Mouse (Mus musculus): ENCODE measurements at regions not wholly inside any gene's neighbourhood (a gene's known extent, or its start where the extent isn't known, plus 50 kb on each side); places are given as distances from the start of the nearest gene placed in this dataset.

DNA sequence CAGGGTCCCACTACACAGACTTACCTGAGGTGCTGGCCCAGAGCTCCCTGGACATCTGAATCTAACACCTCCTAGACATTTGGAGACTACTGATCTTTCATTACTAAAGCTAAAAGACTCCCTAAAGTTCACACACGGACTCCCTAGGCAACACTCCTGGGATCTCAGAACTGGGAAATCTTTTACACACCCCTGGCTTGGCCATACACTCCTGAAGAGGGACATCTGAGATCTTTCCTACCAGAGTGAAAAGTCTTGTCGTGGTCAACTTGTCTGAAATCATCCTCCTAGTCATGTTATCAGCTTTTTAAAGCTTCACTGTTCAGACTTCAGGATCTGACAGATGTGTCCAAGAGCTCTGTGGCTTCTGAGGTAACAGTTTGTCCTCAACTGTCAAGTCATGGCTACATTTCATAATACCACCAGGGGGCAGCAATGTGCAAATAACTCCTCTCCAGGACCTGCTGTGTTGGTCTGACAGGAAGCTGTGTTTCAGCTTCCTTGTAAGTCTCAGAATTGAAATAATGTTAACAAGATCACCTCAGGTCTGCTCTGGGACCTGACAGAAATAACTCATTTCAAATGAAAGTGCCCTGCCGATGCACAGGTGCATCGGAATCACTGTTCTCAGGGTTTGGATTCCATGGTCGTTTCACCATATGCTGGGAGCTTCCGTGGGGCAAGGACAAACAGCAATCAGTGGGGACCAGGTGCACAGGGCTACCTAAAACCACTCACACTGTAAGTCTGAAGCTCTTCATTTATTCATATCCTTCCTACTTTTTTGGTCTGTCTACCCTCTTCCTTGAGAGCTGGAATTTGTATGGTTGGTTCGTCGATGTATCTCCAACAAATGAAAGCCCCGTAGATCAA is 92.3 kb upstream of the C1qtnf7 start:
- peak; percentile 15 for DNase-seq (ENCODE audit: extremely low read depth, insufficient read length, low spot score)

- DNase-seq (ENCODE audit: extremely low read depth, insufficient read length, low spot score), result no peak
Measured at GRCm38 (mm10) chr5:43424551-43425257, 90.6 kb upstream of the C1qtnf7 start.

GRCm38 (mm10) chr5:43433337-43433736 is 82.0 kb upstream of the C1qtnf7 start:
- DNase-seq (ENCODE audit: extremely low read depth, insufficient read length, low spot score), result peak; percentile 10

GRCm38 (mm10) chr5:43439191-43439590 is 76.1 kb upstream of the C1qtnf7 start:
- DNase-seq (ENCODE audit: extremely low read depth, insufficient read length, low spot score), result no peak

DNA sequence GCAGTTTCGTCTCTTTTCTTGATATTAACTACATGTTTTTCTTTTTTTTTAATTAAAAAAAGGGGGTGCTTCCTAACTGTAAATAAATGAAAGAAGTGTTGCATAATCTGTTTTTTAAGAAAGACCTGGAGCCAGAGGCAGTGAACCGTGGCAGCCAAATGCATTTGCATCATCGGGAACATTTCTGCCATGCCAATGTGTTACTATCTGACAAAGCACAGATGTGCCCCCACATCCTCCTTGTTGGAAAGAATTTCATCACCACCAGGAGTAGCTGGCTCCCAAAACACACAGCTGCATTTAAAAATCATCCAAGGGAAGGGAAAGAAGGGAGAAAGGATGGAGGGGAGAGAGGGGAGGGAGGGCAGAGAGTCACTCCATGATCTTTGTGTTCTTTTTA is 74.0 kb upstream of the C1qtnf7 start:
- no peak for DNase-seq (ENCODE audit: extremely low read depth, insufficient read length, low spot score)

DNA sequence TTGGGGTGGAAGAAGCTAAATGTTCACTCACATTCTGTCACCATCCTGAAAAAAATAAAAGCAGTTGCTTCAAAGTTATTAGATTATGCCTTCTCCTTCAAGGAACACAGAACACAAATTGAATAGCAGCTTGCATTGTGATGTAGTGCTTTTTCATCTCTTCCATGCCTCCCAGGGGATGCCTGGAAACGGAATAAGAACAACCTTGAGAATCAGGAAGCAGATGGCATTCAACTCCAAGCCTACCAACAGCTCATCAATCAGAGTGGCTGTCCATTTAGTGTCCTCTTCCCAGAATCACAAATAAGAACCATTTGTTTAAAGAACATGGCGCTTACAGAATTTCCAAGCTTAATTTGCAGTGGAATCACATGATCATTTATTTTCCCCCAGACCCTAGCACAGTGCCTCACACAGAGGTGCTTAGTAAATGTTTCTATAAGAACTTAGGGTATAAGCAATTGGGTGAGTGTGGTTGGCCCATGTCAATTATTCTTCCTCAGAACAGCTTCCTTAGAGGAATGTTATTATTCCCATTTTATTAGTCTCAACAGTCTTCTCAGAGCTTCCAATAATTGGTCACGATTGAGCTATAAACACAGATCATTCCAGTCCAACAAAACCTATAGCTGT is 70.6 kb upstream of the C1qtnf7 start:
- no peak for DNase-seq (ENCODE audit: extremely low read depth, insufficient read length, low spot score)

- no peak for DNase-seq (ENCODE audit: extremely low read depth, insufficient read length, low spot score)
Measured at GRCm38 (mm10) chr5:43445620-43446019, 69.7 kb upstream of the C1qtnf7 start.

DNA sequence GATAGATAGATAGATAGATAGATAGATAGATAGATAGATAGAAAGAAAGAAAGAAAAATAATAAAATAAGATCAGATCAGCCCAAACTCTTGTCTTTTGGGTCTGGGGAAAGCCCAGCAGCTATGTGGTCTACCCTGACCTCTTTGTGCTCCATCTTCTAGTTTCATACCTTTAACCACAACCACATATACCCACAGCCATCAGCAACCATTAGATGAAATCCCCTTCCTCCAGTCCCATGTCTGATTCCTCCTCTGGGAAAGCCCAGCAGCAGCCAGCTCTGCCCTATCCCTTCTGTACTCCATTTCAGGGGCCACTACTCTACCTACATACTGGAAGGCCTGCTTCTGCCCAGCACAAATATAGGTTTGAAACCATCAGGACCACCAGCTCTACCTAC is 69.0 kb upstream of the C1qtnf7 start:
- DNase-seq (ENCODE audit: extremely low read depth, insufficient read length, low spot score), result no peak

DNA sequence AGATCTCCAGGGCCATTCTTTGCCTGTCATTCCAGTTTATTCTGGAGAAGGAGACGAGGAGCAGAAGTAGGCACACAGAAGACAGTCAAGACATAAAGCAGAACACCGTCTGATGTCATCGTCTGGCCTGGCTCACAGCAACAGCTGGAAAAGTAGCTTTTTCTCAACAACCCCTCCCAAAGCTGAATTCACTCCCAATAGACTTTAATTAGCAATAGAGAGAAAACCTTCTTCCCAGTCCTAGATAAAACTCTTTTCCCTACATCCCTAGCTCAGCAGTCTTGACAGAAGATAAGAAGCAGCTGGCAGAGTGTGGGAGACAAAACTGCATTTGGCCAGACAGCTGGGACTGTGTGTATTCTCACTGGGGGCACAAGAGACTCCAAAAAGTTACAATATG is 59.3 kb upstream of the C1qtnf7 start:
- no peak for DNase-seq (ENCODE audit: extremely low read depth, insufficient read length, low spot score)

GRCm38 (mm10) chr5:43457725-43458124 is 57.6 kb upstream of the C1qtnf7 start:
- no peak for DNase-seq (ENCODE audit: extremely low read depth, insufficient read length, low spot score)

DNA sequence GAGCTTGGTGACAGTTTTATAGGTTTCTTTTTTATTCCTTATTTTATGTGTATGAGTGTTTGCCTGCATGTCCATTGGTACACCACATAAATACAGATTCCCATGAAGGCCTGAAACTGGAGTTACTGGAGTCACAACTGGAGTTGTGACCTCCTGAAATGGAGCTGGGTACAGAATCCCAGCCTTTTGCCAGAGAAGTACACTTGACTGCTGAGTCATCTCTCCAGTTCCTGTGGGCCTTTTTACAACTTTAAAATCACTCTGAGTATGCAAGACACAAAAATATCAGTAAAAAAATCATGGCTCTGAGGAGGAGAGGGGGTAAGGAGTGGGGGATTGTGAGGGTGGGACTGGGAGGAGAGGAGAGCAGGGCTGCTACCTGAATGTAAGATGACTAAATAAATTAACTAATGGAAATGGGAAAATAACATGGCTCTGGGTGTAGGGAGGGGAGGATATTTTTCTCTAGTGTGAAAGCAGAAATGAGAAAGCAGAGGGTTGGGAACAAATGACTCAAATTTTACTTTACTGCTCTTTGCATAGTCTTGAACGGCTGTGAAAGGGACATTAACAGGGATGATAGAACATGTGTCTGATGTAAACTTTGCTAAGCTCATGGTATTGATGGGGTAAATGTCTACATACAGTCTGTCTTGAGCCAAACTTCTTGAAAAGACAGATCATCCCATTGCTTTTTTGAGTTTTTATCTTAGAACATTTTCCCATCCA is 53.2 kb upstream of the C1qtnf7 start:
- no peak for DNase-seq (ENCODE audit: extremely low read depth, insufficient read length, low spot score)
